Mouse (Mus musculus) ovary, postnatal 36 days (tissue): ENCODE data around the gene Sirt4.

ENCODE experiments used
- DNase-seq: peaks from one replicate; pipeline ENCODE4 v3.0.0; 2022; ENCODE audit warnings: low spot score, mixed read lengths

The Sirt4 gene

GRCm38 (mm10) chr5:115434853-115435754 is 49.4 kb downstream of the Sirt4 start:
- no peak for DNase-seq

GRCm38 (mm10) chr5:115434280-115434852 is 50.2 kb downstream of the Sirt4 start:
- DNase-seq: no peak

DNA sequence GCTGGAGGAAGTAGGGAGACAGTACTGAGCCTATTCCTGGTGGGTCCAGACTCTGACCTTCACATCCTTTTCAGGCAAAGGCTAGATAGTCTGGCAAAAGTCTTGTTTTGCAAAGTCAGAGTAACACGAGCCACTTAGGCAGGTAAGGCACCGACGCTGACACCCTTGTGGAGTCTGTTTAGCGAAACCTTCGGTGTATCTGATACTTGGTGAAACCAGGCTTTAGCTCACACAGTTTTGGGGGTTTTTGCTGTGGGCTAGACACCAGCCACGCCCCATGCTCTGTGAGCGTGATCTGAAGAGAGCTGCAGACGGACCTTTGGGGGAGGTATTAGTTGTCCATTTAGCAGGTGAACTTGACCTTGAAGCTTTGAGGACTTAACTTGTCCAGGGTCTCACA is 51.3 kb downstream of the Sirt4 start:
- no peak for DNase-seq

GRCm38 (mm10) chr5:115432395-115432794 is 52.1 kb downstream of the Sirt4 start:
- no peak for DNase-seq

- DNase-seq: no peak
Observed at GRCm38 (mm10) chr5:115431898-115432259, 52.6 kb downstream of the Sirt4 start.

GRCm38 (mm10) chr5:115431061-115431897 is 53.2 kb downstream of the Sirt4 start:
- DNase-seq: peak; percentile 55

- peak; percentile 40 for DNase-seq
Observed at GRCm38 (mm10) chr5:115430187-115430960, 54.2 kb downstream of the Sirt4 start.

GRCm38 (mm10) chr5:115429359-115430186 is 55.0 kb downstream of the Sirt4 start, which contains the start of gene Msi1:
TSS of gene Msi1 (plus strand) at chr5:115429599.
- DNase-seq: peak; percentile 66

DNA sequence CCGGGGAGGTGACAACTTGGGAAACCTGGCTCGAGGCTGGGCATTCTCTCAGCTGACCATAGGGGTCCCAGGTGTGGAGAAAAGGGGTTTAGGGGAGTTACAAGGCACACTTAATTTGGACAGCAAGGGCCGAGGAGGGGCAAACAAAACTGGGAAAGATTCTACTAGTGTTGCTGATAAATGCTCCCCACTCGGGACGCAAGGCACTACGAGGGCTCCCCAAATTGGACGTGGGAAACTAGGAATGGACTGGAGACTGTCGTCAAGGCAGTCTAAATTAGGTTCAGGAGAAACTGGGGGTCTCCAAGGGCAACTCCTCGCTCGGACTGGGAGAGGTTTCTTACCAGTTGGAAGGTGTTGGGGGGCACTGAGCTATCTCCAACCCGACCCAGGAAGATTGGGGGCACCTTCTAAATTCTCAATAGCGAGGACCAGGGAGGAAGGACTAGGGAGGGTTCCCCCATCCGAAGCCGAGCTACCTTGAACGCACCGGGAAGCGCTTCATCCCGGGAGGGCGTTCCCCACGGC is 55.6 kb downstream of the Sirt4 start:
- no peak for DNase-seq
